Mouse (Mus musculus): ENCODE data around the gene Nlk.

- TF ChIP-seq POLR2A (IDR thresholded peaks at IDR 0.05; ENCODE audit: borderline replicate concordance, control insufficient read depth, low read depth, low read length) (no peak), CTCF (IDR thresholded peaks at IDR 0.05; ENCODE audit: control insufficient read depth, insufficient read depth, low read length) (no peak)
Observed at GRCm38 (mm10) chr11:78691201-78691600, 6.0 kb downstream of the Nlk start.

All from bone marrow, adult 2 months (tissue).